Mouse (Mus musculus): Measurements from ENCODE around the gene Rptor. TPM values are rescaled to one million over a fixed set of nuclear protein-coding genes. Genes with fewer than 3 reads are reported as not detected.
A peak's percentile ranks its signal among the peaks of the same experiment; 100 is the strongest.

The Rptor gene
- polyA plus RNA-seq, 1 experiment from 2014 or later = 18.3 TPM

- Histone ChIP-seq H3K9ac (replicated peaks) (no peak overlapping the region), H3K36me3 (peaks cover 17% of the 10 kb centered on the region), H3K9me3 (no peaks in the 10 kb centered on the region), H3K27ac (replicated peaks) (no peak overlapping the region), H3K4me1 (no peaks in the 10 kb centered on the region), H3K27me3 (no peaks in the 10 kb centered on the region), H3K4me2 (replicated peaks) (no peak overlapping the region), H3K4me3 (no peak overlapping the region)
- no peak for ATAC-seq (ENCODE audit: low FRiP score, low read depth)
- WGBS = 83% methylated on average over 8 of the region's 8 CpGs
These were observed 177.6 kb downstream of the Rptor start for GRCm38 (mm10) chr11:119780290-119780689.

GRCm38 (mm10) chr11:119781165-119781564, 178.5 kb downstream of the Rptor start:
- Histone ChIP-seq H3K27me3 (no peaks in the 10 kb centered on the region), H3K4me1 (no peaks in the 10 kb centered on the region), H3K27ac (replicated peaks) (no peak overlapping the region), H3K9ac (replicated peaks) (no peak overlapping the region), H3K4me2 (replicated peaks) (no peak overlapping the region), H3K9me3 (no peaks in the 10 kb centered on the region), H3K36me3 (peaks cover 10% of the 10 kb centered on the region; the same call in 1 of the 2 replicates), H3K4me3 (no peak overlapping the region)
- ATAC-seq (ENCODE audit: low FRiP score, low read depth) = no peak
- 88% methylated on average over 2 of the region's 2 CpGs for WGBS

- H3K9me3 ChIP-seq = no peaks in the 10 kb centered on the region
- H3K4me2 ChIP-seq (replicated peaks) = no peak overlapping the region
- H3K9ac ChIP-seq (replicated peaks) = no peak overlapping the region
- ATAC-seq (ENCODE audit: low FRiP score, low read depth) = no peak
- H3K4me3 ChIP-seq = no peak overlapping the region
- no peak overlapping the region for H3K27ac ChIP-seq (replicated peaks)
- 96% methylated on average over 4 of the region's 4 CpGs for WGBS
- no peaks in the 10 kb centered on the region for H3K27me3 ChIP-seq
- H3K36me3 ChIP-seq = peaks cover 5% of the 10 kb centered on the region; the same call in 1 of the 2 replicates
- H3K4me1 ChIP-seq = no peaks in the 10 kb centered on the region
These were observed 179.0 kb downstream of the Rptor start for GRCm38 (mm10) chr11:119781726-119782125.

GRCm38 (mm10) chr11:119783653-119784052, 180.9 kb downstream of the Rptor start:
- Histone ChIP-seq H3K4me2 (replicated peaks) (no peak overlapping the region), H3K9me3 (no peaks in the 10 kb centered on the region), H3K4me1 (peaks cover 7% of the 10 kb centered on the region), H3K36me3 (peaks cover 5% of the 10 kb centered on the region; the same call in 1 of the 2 replicates), H3K9ac (replicated peaks) (no peak overlapping the region), H3K4me3 (no peak overlapping the region), H3K27ac (replicated peaks) (no peak overlapping the region), H3K27me3 (no peaks in the 10 kb centered on the region)
- WGBS = 98% methylated on average over 4 of the region's 4 CpGs
- ATAC-seq (ENCODE audit: low FRiP score, low read depth) = no peak

DNA sequence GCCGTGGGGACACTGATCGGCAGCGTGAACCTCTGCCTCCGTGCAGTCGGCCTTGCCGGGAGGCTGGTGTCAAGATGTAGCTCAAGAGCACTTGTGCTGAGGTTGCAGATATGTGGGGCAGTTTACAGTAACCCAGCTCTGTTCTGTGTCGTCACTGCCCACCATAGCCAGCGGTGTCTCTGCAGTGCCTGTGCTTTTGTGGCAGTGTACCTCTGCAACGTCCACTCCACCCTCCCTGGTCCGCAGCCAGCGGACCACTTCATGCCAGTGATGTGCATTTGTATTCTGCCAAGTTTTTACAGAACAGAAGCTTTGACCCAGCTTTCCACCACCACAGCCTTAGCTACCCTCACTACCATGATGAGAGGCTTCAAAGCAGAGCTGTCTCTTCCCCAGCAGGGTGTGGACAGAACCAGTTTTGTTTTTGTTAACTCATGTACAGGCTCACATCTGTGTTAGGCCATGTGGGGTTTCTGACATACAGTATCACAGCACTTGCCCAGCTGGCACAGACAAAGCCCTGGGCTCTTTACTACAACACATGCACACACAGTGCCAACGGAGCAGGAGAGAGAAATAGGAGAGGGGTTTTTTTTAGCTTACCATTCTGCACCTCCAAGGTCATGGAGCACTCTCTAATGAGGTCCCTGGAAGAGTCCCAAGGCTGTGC, 182.1 kb downstream of the Rptor start:
- Histone ChIP-seq H3K27ac (replicated peaks) (no peak overlapping the region), H3K4me3 (no peak overlapping the region), H3K9me3 (no peaks in the 10 kb centered on the region), H3K9ac (replicated peaks) (no peak overlapping the region), H3K27me3 (no peaks in the 10 kb centered on the region), H3K4me2 (replicated peaks) (no peak overlapping the region), H3K4me1 (peaks cover 16% of the 10 kb centered on the region), H3K36me3 (peaks cover 5% of the 10 kb centered on the region; the same call in 1 of the 2 replicates)
- no peak for ATAC-seq (ENCODE audit: low FRiP score, low read depth)
- WGBS = 94% methylated on average over 12 of the region's 12 CpGs

DNA sequence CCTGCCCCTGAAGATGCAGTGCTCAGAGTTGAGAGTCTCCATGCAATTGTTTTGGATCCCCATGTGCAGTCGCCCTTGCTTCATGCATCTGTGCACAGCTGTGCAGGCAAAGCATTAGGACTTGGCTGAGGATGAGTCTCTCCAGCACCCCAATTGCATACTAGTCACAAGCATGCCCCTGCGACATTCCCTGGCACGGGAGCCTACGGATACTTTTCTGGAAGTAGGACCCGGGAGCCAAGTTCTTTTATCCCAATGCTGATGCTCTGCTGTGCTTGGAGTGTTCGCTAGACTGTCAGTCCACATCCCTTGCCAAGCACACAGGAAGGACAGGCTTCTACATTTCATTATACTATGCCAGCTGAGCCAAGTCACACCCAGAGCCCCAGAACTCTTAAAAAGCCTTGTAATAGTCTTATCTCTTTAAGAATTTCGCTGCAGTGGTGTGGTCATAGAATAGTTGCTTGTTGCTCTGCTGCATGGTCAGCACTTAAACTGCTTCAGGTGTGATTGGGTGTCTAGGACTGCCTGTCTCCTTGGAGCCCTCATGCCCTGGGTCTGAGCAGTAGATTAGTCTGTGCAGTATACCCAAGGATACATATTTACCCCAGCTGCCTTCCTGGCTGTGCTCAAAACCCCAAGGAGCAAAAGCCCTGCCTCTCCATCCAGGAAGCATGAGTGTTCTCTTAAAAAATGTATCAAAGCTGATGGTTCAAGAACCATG, 183.1 kb downstream of the Rptor start:
- 92% methylated on average over 7 of the region's 7 CpGs for WGBS
- Histone ChIP-seq H3K27ac (replicated peaks) (peak overlapping the region; percentile 77), H3K4me1 (peaks cover 16% of the 10 kb centered on the region)

GRCm38 (mm10) chr11:119786385-119786880, 183.7 kb downstream of the Rptor start:
- Histone ChIP-seq H3K27ac (replicated peaks) (peak overlapping the region; percentile 77; the same call in 1 of the 2 replicates), H3K4me2 (replicated peaks) (no peak overlapping the region), H3K9ac (replicated peaks) (no peak overlapping the region), H3K4me3 (no peak overlapping the region), H3K27me3 (no peaks in the 10 kb centered on the region), H3K9me3 (no peaks in the 10 kb centered on the region), H3K4me1 (peaks cover 16% of the 10 kb centered on the region), H3K36me3 (peaks cover under 1% of the 10 kb centered on the region; the same call in 1 of the 2 replicates)
- no peak for ATAC-seq (ENCODE audit: low FRiP score, low read depth)
- WGBS = 75% methylated on average over 8 of the region's 8 CpGs

More for the DNA sequence above, 183.1 kb downstream of the Rptor start:
- Histone ChIP-seq H3K36me3 (peaks cover 5% of the 10 kb centered on the region; the same call in 1 of the 2 replicates), H3K9me3 (no peaks in the 10 kb centered on the region), H3K4me3 (no peak overlapping the region), H3K27me3 (no peaks in the 10 kb centered on the region), H3K4me2 (replicated peaks) (no peak overlapping the region), H3K9ac (replicated peaks) (no peak overlapping the region)
- no peak for ATAC-seq (ENCODE audit: low FRiP score, low read depth)

GRCm38 (mm10) chr11:119788488-119788887, 185.8 kb downstream of the Rptor start:
- Histone ChIP-seq H3K27me3 (no peaks in the 10 kb centered on the region), H3K4me2 (replicated peaks) (no peak overlapping the region), H3K4me3 (no peak overlapping the region), H3K9ac (replicated peaks) (no peak overlapping the region), H3K36me3 (no peaks in the 10 kb centered on the region), H3K27ac (replicated peaks) (peak overlapping the region; percentile 77), H3K4me1 (peaks cover 16% of the 10 kb centered on the region), H3K9me3 (no peaks in the 10 kb centered on the region)
- no peak for ATAC-seq (ENCODE audit: low FRiP score, low read depth)
- WGBS = 51% methylated on average over 7 of the region's 7 CpGs

GRCm38 (mm10) chr11:119788919-119789713, 186.4 kb downstream of the Rptor start:
- ATAC-seq (ENCODE audit: low FRiP score, low read depth) = no peak
- 70% methylated on average over 3 of the region's 3 CpGs for WGBS
- H3K4me3 ChIP-seq = no peak overlapping the region
- H3K27ac ChIP-seq (replicated peaks) = peak overlapping the region; percentile 77
- no peak overlapping the region for H3K4me2 ChIP-seq (replicated peaks)
- peaks cover 16% of the 10 kb centered on the region for H3K4me1 ChIP-seq
- H3K9me3 ChIP-seq = no peaks in the 10 kb centered on the region
- H3K36me3 ChIP-seq = no peaks in the 10 kb centered on the region
- no peak overlapping the region for H3K9ac ChIP-seq (replicated peaks)
- no peaks in the 10 kb centered on the region for H3K27me3 ChIP-seq

DNA sequence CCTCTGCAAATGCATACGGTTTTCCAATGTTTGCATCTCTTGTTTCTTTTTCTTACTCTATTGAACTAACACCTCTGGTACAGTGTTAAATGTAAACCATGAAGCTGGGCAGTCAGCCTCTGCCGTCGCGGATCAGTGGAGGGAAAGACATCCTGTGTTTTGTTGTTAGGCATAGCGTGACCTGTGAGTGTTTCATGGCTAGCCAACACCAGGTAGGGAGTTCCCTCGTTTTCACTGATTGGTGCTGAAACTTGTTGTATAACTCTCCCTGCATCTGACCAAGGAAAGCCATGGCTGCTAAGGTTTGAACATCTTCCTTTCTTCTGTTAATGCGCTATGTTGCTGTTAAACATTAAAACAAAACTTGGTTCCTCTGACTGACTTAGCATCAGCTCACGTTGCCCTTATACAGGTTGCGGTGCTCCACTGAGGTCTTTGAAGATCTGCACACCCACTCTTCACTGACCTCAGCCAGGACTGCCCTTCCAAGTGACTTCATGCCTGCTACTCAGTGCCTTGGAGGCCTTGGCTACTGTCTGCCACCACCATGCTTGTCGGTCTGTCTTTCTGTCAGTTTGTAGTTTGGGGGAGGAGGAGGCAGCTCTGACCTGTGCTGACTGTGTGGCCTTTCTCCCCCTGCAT, 189.3 kb downstream of the Rptor start:
- H3K9ac ChIP-seq (replicated peaks) = no peak overlapping the region
- 87% methylated on average over 10 of the region's 10 CpGs for WGBS
- no peak overlapping the region for H3K27ac ChIP-seq (replicated peaks)
- no peak overlapping the region for H3K4me2 ChIP-seq (replicated peaks)
- H3K27me3 ChIP-seq = no peaks in the 10 kb centered on the region
- H3K4me1 ChIP-seq = peaks cover 16% of the 10 kb centered on the region
- H3K4me3 ChIP-seq = no peak overlapping the region
- no peak for ATAC-seq (ENCODE audit: low FRiP score, low read depth)
- no peaks in the 10 kb centered on the region for H3K36me3 ChIP-seq
- no peaks in the 10 kb centered on the region for H3K9me3 ChIP-seq

DNA sequence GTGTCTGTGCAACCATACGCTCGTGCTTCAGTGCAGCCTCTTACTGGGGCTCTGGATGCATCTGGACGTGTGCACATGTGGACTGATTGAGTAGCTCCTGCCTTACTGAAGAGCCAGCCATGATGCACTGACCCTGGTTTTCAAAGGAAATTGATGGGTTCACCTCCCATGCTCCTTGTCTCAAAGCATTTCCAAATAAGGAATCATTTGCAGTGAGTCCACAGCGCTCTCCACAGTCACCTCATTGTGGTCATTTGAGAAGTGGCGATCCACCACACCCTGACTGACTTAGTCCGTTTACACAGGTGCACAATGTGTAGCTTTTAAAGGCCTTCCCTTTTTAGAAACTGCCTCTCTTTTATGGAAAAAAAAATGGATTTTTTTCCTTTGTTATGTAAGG, 190.7 kb downstream of the Rptor start:
- Histone ChIP-seq H3K4me3 (no peak overlapping the region), H3K4me1 (peaks cover 12% of the 10 kb centered on the region), H3K36me3 (no peaks in the 10 kb centered on the region), H3K9ac (replicated peaks) (no peak overlapping the region), H3K27me3 (no peaks in the 10 kb centered on the region), H3K4me2 (replicated peaks) (no peak overlapping the region), H3K27ac (replicated peaks) (no peak overlapping the region), H3K9me3 (no peaks in the 10 kb centered on the region)
- WGBS = 68% methylated on average over 6 of the region's 6 CpGs
- ATAC-seq (ENCODE audit: low FRiP score, low read depth) = no peak

Measured in midbrain, embryonic 12.5 days (tissue).